Mouse (Mus musculus) cerebellum, adult (tissue): Measurements from ENCODE around the gene Jade3.
A peak's percentile ranks its signal among the peaks of the same experiment; 100 is the strongest.
"Not testable (repeated sequence)": the region's sequence is repeated elsewhere in the genome, so short reads cannot be mapped to it uniquely, and the experiment has no call there.

Experiments used
- ATAC-seq: cut with Nextera tagmentation; 2 replicates; pipeline ENCODE4 v1.9.2; 2017; ENCODE audit warnings: mild to moderate bottlenecking, moderate library complexity, mixed read lengths; ENCODE audit not compliant: insufficient number of reproducible peaks, low FRiP score, low TSS enrichment

The Jade3 gene

GRCm38 (mm10) chrX:20425140-20425838 lies at the start of gene Jade3:
Gene Jade3, plus strand, starts transcription at chrX:20425688.
- peak; percentile 88 for ATAC-seq

GRCm38 (mm10) chrX:20379347-20380014 lies 46.0 kb upstream of the Jade3 start:
- ATAC-seq: no peak

- ATAC-seq: no peak
Measured at GRCm38 (mm10) chrX:20382260-20382659, 43.2 kb upstream of the Jade3 start.

GRCm38 (mm10) chrX:20387006-20387405 lies 38.5 kb upstream of the Jade3 start:
- no peak for ATAC-seq

GRCm38 (mm10) chrX:20391964-20392363 lies 33.5 kb upstream of the Jade3 start:
- ATAC-seq: not testable (repeated sequence)

- no peak for ATAC-seq
Measured at GRCm38 (mm10) chrX:20392942-20393341, 32.5 kb upstream of the Jade3 start.

GRCm38 (mm10) chrX:20404068-20404467 lies 21.4 kb upstream of the Jade3 start:
- ATAC-seq: no peak

GRCm38 (mm10) chrX:20406909-20407308 lies 18.6 kb upstream of the Jade3 start:
- ATAC-seq: no peak

- ATAC-seq: no peak
Measured at GRCm38 (mm10) chrX:20407676-20408075, 17.8 kb upstream of the Jade3 start.

GRCm38 (mm10) chrX:20411382-20411781 lies 14.1 kb upstream of the Jade3 start:
- ATAC-seq: no peak

- ATAC-seq: no peak
Measured at GRCm38 (mm10) chrX:20412221-20412620, 13.3 kb upstream of the Jade3 start.

- ATAC-seq: no peak
Measured at GRCm38 (mm10) chrX:20414885-20415622, 10.4 kb upstream of the Jade3 start.

GRCm38 (mm10) chrX:20418461-20418860 lies 7.0 kb upstream of the Jade3 start:
- no peak for ATAC-seq

GRCm38 (mm10) chrX:20419536-20419935 lies 6.0 kb upstream of the Jade3 start:
- no peak for ATAC-seq

- ATAC-seq: peak; percentile 69
Measured at GRCm38 (mm10) chrX:20425839-20426449, 456 bp downstream of the Jade3 start.

GRCm38 (mm10) chrX:20483213-20483612 lies 57.7 kb downstream of the Jade3 start:
- no peak for ATAC-seq

GRCm38 (mm10) chrX:20497682-20498081 lies 72.2 kb downstream of the Jade3 start:
- no peak for ATAC-seq

GRCm38 (mm10) chrX:20520290-20520939 lies 94.9 kb downstream of the Jade3 start:
- ATAC-seq: no peak

- no peak for ATAC-seq
Measured at GRCm38 (mm10) chrX:20521578-20521977, 96.1 kb downstream of the Jade3 start.

GRCm38 (mm10) chrX:20532621-20533020 lies 107.1 kb downstream of the Jade3 start:
- no peak for ATAC-seq
